ENCODE assay signal across 20 mouse cellular contexts in the genomic region with DNA sequence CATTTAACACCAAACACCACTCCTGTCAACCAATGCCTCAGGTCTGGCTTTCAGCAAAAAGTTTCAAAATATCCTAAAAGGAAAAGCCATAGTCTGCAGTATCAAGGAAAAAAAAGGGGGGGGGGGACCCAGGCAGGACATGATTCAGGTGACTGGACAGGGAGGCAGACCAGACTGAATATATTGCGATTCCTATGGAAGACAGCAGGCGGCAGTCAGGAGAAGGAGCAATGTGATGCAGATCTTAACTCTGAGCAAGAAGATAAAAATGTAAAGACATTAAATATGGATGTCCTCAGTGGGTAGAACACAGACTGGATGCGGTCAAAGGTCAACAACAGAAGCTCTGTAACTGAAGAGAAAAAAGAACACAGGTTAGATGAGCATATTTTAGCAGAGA. TPM values are rescaled to one million over a fixed set of nuclear protein-coding genes. Genes with fewer than 3 reads are reported as not detected.
DNase-seq lines count a peak whose midpoint lies in the region; ATAC-seq and TF ChIP-seq lines count a peak whose summit lies in the region.
"Had no signal": no experiment of that assay in that cellular context is flagged by ENCODE, and none has a peak within 500 bp of the region (broad histone marks: within the 10 kb centered on the region; RNA-seq: fewer than 3 reads in every experiment).

No protein-coding gene starts in this region.

- DNase-seq in forebrain, postnatal 0 days, result no peak
- DNase-seq in forebrain, embryonic 11.5 days (ENCODE audit: low spot score), result no peak
- DNase-seq in kidney, postnatal 0 days (ENCODE audit: low spot score), result no peak
- DNase-seq in kidney, postnatal 4 days, result no peak
- no peak for DNase-seq in midbrain, postnatal 0 days (ENCODE audit: low spot score)
- no peak for DNase-seq in midbrain, embryonic 14.5 days
- DNase-seq in testis, postnatal 14 days (ENCODE audit: low spot score), result no peak
- DNase-seq: adrenal gland, postnatal 10 days; cerebellum, adult 11 months; cerebellum, postnatal 14 days; heart, adult 18-20 months; kidney, adult 9 months; kidney, postnatal 36 days; lung, adult 18-20 months; right cerebral cortex, postnatal 4 days had no signal

- no peaks in the 10 kb centered on the region for H3K27me3 ChIP-seq in forebrain, postnatal 0 days (ENCODE audit: insufficient read depth, low read length)
- H3K27me3 ChIP-seq in forebrain, embryonic 11.5 days (ENCODE audit: control insufficient read depth, insufficient read depth, low read length), result no peaks in the 10 kb centered on the region
- no peaks in the 10 kb centered on the region for H3K27me3 ChIP-seq in kidney, postnatal 0 days (ENCODE audit: insufficient read depth, low read length)
- H3K27me3 ChIP-seq in midbrain, postnatal 0 days (ENCODE audit: insufficient read depth, low read length), result no peaks in the 10 kb centered on the region
- H3K27me3 ChIP-seq in midbrain, embryonic 14.5 days (ENCODE audit: control insufficient read depth, insufficient read depth, low read length), result no peaks in the 10 kb centered on the region

- WGBS in forebrain, postnatal 0 days, result 87% methylated on average over 3 of the region's 3 CpGs
- 76% methylated on average over 3 of the region's 3 CpGs for WGBS in forebrain, embryonic 11.5 days
- WGBS in kidney, postnatal 0 days, result 79% methylated on average over 3 of the region's 3 CpGs
- 80% methylated on average over 3 of the region's 3 CpGs for WGBS in midbrain, postnatal 0 days
- WGBS in midbrain, embryonic 14.5 days, result 89% methylated on average over 3 of the region's 3 CpGs

- no peak overlapping the region for H3K27ac ChIP-seq in forebrain, postnatal 0 days (ENCODE audit: low read depth, low read length)
- no peak overlapping the region for H3K27ac ChIP-seq in forebrain, embryonic 11.5 days (ENCODE audit: low read depth, low read length)
- H3K27ac ChIP-seq in kidney, postnatal 0 days, result no peak overlapping the region
- no peak overlapping the region for H3K27ac ChIP-seq in midbrain, postnatal 0 days (ENCODE audit: low read depth, low read length)
- H3K27ac ChIP-seq in midbrain, embryonic 14.5 days (replicated peaks; ENCODE audit: low read depth, low read length), result no peak overlapping the region
- H3K27ac ChIP-seq: forebrain, embryonic 10.5 days; limb, embryonic 13.5 days; macrophage; midbrain, embryonic 10.5 days had no signal

- peak; percentile 32; the same call in 1 of the 2 replicates for TF ChIP-seq CTCF in forebrain, postnatal 0 days (IDR thresholded peaks at IDR 0.05; ENCODE audit: low read depth)
- TF ChIP-seq CTCF in kidney, postnatal 0 days (IDR thresholded peaks at IDR 0.05; ENCODE audit: low read depth), result peak; percentile 36; the same call in 1 of the 2 replicates
- peak; percentile 38 for TF ChIP-seq CTCF in midbrain, postnatal 0 days (IDR thresholded peaks at IDR 0.05)

- H3K4me2 ChIP-seq in forebrain, postnatal 0 days (ENCODE audit: low read depth), result no peak overlapping the region
- H3K4me2 ChIP-seq in forebrain, embryonic 11.5 days (ENCODE audit: low read depth, low read length, severe bottlenecking), result no peak overlapping the region
- H3K4me2 ChIP-seq in kidney, postnatal 0 days (ENCODE audit: low read length), result no peak overlapping the region
- no peak overlapping the region for H3K4me2 ChIP-seq in midbrain, postnatal 0 days (ENCODE audit: low read depth, low read length, poor library complexity, severe bottlenecking)
- H3K4me2 ChIP-seq in midbrain, embryonic 14.5 days (ENCODE audit: low read length), result no peak overlapping the region
- H3K4me2 ChIP-seq: limb, embryonic 13.5 days had no signal

- ATAC-seq in forebrain, postnatal 0 days, result no peak
- ATAC-seq in forebrain, embryonic 11.5 days (replicated peaks; ENCODE audit: low FRiP score), result no peak
- ATAC-seq in kidney, postnatal 0 days (replicated peaks; ENCODE audit: low FRiP score, low read depth), result no peak
- no peak for ATAC-seq in midbrain, postnatal 0 days (ENCODE audit: low FRiP score)
- ATAC-seq in midbrain, embryonic 14.5 days (ENCODE audit: low FRiP score, low TSS enrichment), result no peak

- no peak overlapping the region for H3K9ac ChIP-seq in forebrain, postnatal 0 days
- no peak overlapping the region for H3K9ac ChIP-seq in forebrain, embryonic 11.5 days (ENCODE audit: low read length)
- H3K9ac ChIP-seq in kidney, postnatal 0 days (ENCODE audit: low read depth, low read length), result no peak overlapping the region
- no peak overlapping the region for H3K9ac ChIP-seq in midbrain, postnatal 0 days (replicated peaks; ENCODE audit: low read length, poor library complexity, severe bottlenecking)
- H3K9ac ChIP-seq in midbrain, embryonic 14.5 days (replicated peaks; ENCODE audit: low read length), result no peak overlapping the region
- H3K9ac ChIP-seq: limb, embryonic 13.5 days had no signal

- H3K9me3 ChIP-seq in forebrain, postnatal 0 days (ENCODE audit: low read length), result no peaks in the 10 kb centered on the region
- no peaks in the 10 kb centered on the region for H3K9me3 ChIP-seq in forebrain, embryonic 11.5 days (ENCODE audit: control insufficient read depth, low read length)
- no peaks in the 10 kb centered on the region for H3K9me3 ChIP-seq in kidney, postnatal 0 days (replicated peaks; ENCODE audit: low read length)
- no peaks in the 10 kb centered on the region for H3K9me3 ChIP-seq in midbrain, postnatal 0 days (ENCODE audit: low read length)
- H3K9me3 ChIP-seq in midbrain, embryonic 14.5 days (ENCODE audit: control insufficient read depth, low read length), result no peaks in the 10 kb centered on the region
- H3K9me3 ChIP-seq: forebrain, embryonic 10.5 days; limb, embryonic 13.5 days; midbrain, embryonic 10.5 days had no signal

- no peaks in the 10 kb centered on the region for H3K36me3 ChIP-seq in forebrain, postnatal 0 days (ENCODE audit: insufficient read depth)
- no peaks in the 10 kb centered on the region for H3K36me3 ChIP-seq in forebrain, embryonic 11.5 days (ENCODE audit: control insufficient read depth, insufficient read depth, low read length)
- no peaks in the 10 kb centered on the region for H3K36me3 ChIP-seq in kidney, postnatal 0 days (ENCODE audit: insufficient read depth, low read length)
- no peaks in the 10 kb centered on the region for H3K36me3 ChIP-seq in midbrain, postnatal 0 days (ENCODE audit: insufficient read depth, low read length)
- H3K36me3 ChIP-seq in midbrain, embryonic 14.5 days (ENCODE audit: control insufficient read depth, insufficient read depth, low read length), result no peaks in the 10 kb centered on the region
- H3K36me3 ChIP-seq: forebrain, embryonic 10.5 days; limb, embryonic 13.5 days; midbrain, embryonic 10.5 days had no signal

- no peak overlapping the region for H3K4me3 ChIP-seq in forebrain, postnatal 0 days (ENCODE audit: low read depth, low read length)
- no peak overlapping the region for H3K4me3 ChIP-seq in forebrain, embryonic 11.5 days (ENCODE audit: low read depth, low read length)
- no peak overlapping the region for H3K4me3 ChIP-seq in kidney, postnatal 0 days (replicated peaks; ENCODE audit: low read depth, low read length)
- no peak overlapping the region for H3K4me3 ChIP-seq in midbrain, postnatal 0 days (ENCODE audit: low read depth, low read length)
- H3K4me3 ChIP-seq in midbrain, embryonic 14.5 days (replicated peaks; ENCODE audit: low read depth, low read length), result no peak overlapping the region
- H3K4me3 ChIP-seq: forebrain, embryonic 10.5 days; limb, embryonic 13.5 days; midbrain, embryonic 10.5 days had no signal

- H3K4me1 ChIP-seq in forebrain, postnatal 0 days (ENCODE audit: insufficient read depth), result no peaks in the 10 kb centered on the region
- no peaks in the 10 kb centered on the region for H3K4me1 ChIP-seq in forebrain, embryonic 11.5 days (replicated peaks; ENCODE audit: control insufficient read depth, insufficient read depth, low read length)
- H3K4me1 ChIP-seq in kidney, postnatal 0 days (replicated peaks; ENCODE audit: insufficient read depth, low read length), result no peaks in the 10 kb centered on the region
- 0 out of 2 replicates have a peak, but pooled peaks cover 2% of the 10 kb centered on the region for H3K4me1 ChIP-seq in midbrain, postnatal 0 days (ENCODE audit: insufficient read depth, low read length)
- H3K4me1 ChIP-seq in midbrain, embryonic 14.5 days (ENCODE audit: control insufficient read depth, insufficient read depth, low read length), result peaks cover 4% of the 10 kb centered on the region; the same call in 1 of the 2 replicates
- H3K4me1 ChIP-seq: limb, embryonic 13.5 days had no signal

RNA-seq across cellular contexts. Expression of gene Aldh1l1, which starts 47.3 kb away (rescaled TPM):
- total RNA-seq in forebrain, postnatal 0 days (2014; rRNA removed), result 70.2 and 71.3 TPM in 2 replicates
- 54.2 and 67.8 TPM in 2 replicates for polyA plus RNA-seq in forebrain, postnatal 0 days (2015; fragmentation: Nextera tagmentation; extraction: Ambion mirVana)
- polyA plus RNA-seq in forebrain, embryonic 11.5 days (2014; fragmentation: Nextera tagmentation; extraction: Ambion mirVana), result 1.2 and 2.8 TPM in 2 replicates
- polyA plus RNA-seq in kidney, postnatal 0 days (2015; fragmentation: Nextera tagmentation; extraction: Ambion mirVana), result 42.8 and 47.1 TPM in 2 replicates
- 111 and 125 TPM in 2 replicates for total RNA-seq in midbrain, postnatal 0 days (2014; rRNA removed)
- polyA plus RNA-seq in midbrain, postnatal 0 days (2015; fragmentation: Nextera tagmentation; extraction: Ambion mirVana), result 83.8 and 101 TPM in 2 replicates
- polyA plus RNA-seq in midbrain, embryonic 14.5 days (2014; fragmentation: Nextera tagmentation; extraction: Ambion mirVana), result 44.5 and 51.9 TPM in 2 replicates
- total RNA-seq: monocyte, adult 5-6 weeks had no signal

Comparison
In these comparisons a context has a peak if more than half of its experiments do, and no peak if none do; other contexts are left out.
1. RNA of gene Aldh1l1, which starts 47.3 kb away (polyA plus RNA-seq): 83.8 to 101 TPM in midbrain, postnatal 0 days, 54.2 to 67.8 TPM in forebrain, postnatal 0 days, 44.5 to 51.9 TPM in midbrain, embryonic 14.5 days and 42.8 to 47.1 TPM in kidney, postnatal 0 days; 1.2 to 2.8 TPM in forebrain, embryonic 11.5 days; every median in the first group is over 10 times any median in the second.
2. Peak in every context shown above with its lines, with median percentiles within 50 percentile points of each other: CTCF ChIP-seq.